Mouse (Mus musculus): ENCODE measurements around the gene Tecr.

Tecr gene

GRCm38 (mm10) chr8:83607661-83608397, at the start of gene Tecr, which contains the start of gene Dnajb1:
TSS of gene Tecr (minus strand) at chr8:83607971.
TSS of gene Dnajb1 (plus strand) at chr8:83608193.
- DNase-seq (ENCODE audit: low spot score): peak; percentile 98

DNA sequence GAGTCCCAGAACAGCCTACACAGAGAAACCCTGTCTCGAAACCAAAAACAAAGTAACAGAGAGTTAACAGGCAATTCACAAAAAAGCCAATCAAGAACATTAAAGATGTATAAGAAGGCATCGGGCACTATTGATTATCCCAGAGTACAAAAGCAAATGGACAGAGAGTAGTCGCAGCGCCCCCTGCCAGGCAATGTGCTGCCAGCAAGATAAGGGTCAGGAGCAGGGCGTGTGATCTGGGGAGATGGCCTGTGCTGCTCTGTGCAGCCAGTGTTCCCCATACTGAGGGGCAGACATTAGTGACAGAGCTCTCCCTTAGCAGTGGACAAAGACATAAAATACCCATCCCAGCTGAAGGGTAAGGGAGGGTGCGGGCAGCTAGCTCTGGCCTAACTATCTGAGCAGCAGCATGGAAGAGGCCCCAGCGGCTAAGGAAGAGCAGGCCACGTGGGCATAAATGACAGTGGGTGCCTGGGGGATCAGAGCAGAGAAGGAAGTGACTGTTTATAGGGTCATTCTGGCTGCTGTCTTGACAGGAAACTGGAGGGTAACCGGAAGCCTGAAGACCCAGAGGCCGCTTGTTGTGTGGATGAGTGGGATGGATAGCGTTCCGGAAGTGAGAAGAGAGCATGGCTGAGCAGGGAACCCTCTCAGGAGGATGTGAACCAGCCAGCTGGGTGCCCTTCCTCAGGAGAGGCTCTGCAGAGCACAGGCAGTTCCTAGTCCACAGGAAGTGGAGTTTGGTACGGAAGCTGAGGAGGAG, 48.9 kb upstream of the Tecr start:
- DNase-seq (ENCODE audit: low spot score): no peak

DNA sequence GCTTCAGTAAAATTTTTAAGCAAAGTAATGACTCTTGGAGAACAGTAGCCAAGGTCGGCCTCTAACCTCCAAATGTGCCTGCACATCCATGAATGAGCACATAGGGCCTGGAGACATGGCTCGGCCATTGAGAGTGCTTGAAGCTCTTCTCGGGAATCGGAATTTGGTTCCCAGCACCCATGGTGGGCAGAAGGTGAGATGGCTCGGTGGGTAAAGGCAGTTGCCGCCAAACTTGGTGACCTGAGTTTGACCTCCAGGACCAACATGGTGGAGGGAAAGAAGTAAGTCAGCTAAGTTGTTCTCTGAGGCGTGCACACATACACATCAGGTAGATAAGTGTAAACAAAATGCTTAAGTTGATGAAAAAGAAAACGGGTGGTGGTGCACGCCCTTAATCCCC, 48.3 kb upstream of the Tecr start:
- no peak for DNase-seq (ENCODE audit: low spot score)

DNA sequence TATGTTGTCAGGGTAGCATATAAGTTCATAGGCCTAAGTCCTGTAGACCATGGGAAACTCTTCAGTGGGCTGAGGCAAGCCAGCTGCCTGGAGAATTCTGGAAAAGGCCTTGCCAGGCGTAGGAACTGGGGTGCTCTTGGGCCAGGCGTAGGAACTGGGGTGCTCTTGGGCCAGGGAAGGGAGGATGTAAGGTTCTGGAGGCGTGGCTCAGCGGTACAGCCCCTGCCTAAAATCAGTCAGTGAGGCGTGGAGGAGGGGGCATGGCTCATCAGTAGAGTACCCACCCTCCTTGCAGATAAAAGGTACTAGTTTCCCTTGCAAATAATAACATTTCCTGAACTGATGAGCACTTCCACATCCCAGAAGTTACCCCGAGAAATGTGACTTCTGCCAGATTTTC, 47.0 kb upstream of the Tecr start:
- DNase-seq (ENCODE audit: low spot score): no peak

DNA sequence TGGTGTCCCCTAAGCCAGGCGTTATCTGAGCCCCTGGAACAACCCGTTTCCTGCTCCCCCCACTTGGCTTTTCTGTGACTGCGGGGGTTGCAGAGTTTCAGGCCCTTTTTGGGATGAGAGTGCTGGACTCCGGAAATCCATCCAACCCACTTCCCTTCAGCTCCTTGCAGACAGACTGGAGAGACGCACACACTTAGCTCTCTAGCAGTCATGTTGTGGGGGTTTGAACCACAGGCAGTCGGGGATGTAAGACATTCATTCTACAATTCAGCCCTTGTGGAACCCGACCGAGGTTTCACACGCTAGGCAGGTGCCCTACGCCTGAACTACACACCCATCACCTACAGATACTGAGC, 45.9 kb upstream of the Tecr start:
- no peak for DNase-seq (ENCODE audit: low spot score)

- no peak for DNase-seq (ENCODE audit: low spot score)
These were observed 45.2 kb upstream of the Tecr start for GRCm38 (mm10) chr8:83652744-83653661.

DNA sequence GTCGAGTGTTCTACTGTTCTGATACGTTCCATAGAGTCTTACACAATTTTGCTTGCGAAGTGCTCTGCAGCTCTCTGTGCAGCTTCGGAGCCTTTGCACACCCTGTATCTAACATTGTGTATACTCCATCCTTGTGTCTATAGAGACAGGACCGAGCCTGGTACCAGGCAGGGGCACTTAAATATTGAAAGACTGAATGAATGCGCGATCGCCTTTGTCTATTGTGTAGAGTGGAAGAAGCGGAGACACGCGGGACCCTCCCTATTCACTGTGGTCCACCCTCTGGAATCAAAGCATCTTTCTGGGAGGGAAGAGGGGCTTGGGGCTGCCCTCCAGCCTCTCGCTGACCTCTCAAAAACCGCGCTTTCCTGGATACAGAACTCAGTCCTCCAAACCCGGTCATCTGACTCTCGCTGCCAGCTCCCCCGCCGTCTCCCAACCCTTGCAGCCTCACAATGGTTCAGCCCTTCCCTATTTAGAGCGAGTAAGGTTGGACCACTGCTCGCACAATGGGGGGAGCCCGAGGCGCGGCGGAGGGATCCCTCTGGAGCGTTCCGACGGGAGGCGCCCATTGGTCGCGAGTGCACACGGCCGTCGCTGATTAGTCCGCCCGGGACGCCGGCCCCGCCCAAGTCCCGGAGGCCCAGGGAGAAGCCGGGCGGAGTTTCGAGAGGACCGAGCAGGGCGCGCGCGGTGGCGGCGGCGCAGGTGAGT, 44.4 kb upstream of the Tecr start, which contains the start of gene Gipc1:
Gipc1 (plus strand) TSS at position 648 of the 714 bp plus-strand sequence.
- peak; percentile 91 for DNase-seq (ENCODE audit: low spot score)

DNA sequence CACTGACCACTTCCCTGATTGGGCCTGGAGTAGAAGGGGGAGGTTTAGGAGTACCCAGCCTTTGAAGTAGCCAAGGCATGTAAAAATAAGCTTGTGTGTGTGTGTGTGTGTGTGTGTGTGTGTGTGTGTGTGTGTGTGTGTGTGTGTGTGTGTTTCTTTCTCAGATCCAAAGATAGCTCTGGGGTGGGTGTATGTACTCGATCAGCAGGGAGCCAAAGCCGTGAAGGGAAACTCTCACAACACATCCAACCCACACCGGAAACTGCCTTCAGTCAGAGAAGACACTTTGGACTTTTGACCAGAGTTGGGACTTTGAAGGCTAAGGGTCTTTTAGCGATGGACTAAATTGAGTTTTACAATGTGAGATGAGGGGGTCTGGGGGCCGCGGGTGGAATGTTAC, 41.9 kb upstream of the Tecr start:
- DNase-seq (ENCODE audit: low spot score): no peak

GRCm38 (mm10) chr8:83648031-83648430, 40.3 kb upstream of the Tecr start:
- DNase-seq (ENCODE audit: low spot score): no peak

- DNase-seq (ENCODE audit: low spot score): no peak
These were observed 39.7 kb upstream of the Tecr start for GRCm38 (mm10) chr8:83647511-83647910.

- DNase-seq (ENCODE audit: low spot score): no peak
These were observed 31.9 kb upstream of the Tecr start for GRCm38 (mm10) chr8:83639649-83640048.

DNA sequence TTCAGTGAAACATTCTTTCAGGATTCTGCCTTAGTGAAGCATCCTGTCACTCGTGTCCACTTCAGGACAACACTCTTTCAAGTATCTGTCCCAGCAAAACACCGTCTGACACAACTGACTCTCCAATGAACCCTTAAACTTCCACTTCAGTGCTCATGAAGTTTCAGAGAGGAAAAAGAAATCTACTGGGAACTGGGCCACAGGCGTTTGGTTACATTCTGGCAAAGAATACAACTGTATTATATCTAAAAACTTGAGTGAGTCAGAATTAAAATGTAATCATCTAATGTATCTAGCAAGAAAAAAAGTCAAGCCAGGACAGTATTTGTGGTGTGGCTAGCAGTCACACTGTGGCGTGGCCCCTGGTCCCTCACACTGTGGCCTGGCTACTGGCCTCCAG, 31.1 kb upstream of the Tecr start:
- no peak for DNase-seq (ENCODE audit: low spot score)

DNA sequence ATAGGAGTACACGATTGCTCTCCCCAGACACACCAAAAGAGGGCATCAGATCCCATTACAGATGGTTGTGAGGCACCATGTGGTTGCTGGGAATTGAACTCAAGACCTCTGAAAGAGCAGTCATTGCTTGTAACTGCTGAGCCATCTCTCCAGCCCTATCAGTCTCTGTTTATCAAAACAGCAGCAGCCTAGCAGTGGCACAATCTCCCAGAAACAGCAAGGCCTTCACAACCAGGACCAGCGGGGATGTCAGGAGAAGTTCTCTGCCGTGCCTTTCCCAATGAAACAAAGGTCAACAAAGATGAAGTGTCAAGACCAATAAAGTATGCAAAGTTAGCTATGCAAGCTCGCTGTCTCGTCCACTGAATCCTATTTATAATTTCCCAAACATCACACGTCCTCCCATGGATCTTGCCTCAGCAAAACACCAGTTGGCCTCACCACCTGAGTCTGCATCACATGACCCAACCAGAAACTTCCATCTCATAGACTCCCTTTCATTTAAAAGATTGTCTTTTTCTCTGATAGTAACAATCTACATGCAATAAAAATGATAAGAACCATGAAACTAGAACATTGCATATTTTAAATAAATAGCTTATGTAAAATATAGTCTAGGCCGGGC, 24.4 kb upstream of the Tecr start:
- DNase-seq (ENCODE audit: low spot score): no peak

GRCm38 (mm10) chr8:83625676-83626299, 18.0 kb upstream of the Tecr start:
- no peak for DNase-seq (ENCODE audit: low spot score)

DNA sequence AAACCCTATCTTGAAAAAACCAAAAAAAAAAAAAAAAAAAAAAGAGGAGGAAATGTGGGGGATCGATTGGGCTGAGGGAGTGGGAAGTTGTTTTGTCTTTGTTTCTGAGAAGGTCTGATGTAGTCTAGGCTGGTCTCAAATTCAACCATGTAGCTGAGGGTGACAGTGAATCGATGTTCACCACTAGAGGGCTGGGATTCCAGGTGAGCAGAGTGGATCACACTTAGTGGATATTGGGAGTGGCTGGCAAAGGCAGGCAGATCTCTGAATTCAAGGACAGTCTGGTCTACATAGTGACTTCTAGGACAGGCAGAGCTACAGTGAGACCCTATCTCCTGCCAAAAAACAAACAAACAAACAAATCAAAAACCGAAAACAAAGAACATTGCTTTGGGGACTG, 17.0 kb upstream of the Tecr start:
- DNase-seq (ENCODE audit: low spot score): no peak

- DNase-seq (ENCODE audit: low spot score): no peak
These were observed 15.8 kb upstream of the Tecr start for GRCm38 (mm10) chr8:83623549-83623948.

DNA sequence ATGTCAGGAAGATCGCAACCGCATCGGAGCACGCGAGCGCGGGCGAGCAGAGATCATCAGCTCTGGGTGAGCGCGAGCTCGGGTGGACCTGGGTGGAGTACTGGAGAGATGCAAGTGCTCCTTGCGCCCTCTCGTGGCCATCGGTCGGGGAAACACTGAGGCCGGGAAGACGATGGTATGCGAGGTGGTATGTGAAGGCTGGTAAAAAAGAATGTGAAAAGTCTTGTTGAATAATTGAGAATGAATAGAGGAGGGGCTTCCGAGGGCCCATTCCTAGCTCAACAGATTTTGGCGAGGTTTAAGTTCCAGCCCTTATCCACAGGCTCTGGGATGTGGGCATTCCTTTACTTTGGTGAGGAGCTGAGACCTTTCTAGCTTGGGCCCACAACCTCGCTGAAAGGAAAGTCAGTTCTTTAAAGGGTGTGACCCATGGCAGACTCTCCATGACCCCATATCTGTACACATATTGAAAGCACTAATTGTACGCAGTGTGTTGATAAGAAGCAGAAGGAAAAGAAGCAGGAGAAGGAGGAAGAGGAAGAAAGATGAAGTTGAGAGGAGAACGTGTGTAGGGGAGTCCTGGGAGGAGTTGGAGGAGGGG, 14.7 kb upstream of the Tecr start:
- peak; percentile 89 for DNase-seq (ENCODE audit: low spot score)

- DNase-seq (ENCODE audit: low spot score): no peak
These were observed 14.1 kb upstream of the Tecr start for GRCm38 (mm10) chr8:83621691-83622388.

DNA sequence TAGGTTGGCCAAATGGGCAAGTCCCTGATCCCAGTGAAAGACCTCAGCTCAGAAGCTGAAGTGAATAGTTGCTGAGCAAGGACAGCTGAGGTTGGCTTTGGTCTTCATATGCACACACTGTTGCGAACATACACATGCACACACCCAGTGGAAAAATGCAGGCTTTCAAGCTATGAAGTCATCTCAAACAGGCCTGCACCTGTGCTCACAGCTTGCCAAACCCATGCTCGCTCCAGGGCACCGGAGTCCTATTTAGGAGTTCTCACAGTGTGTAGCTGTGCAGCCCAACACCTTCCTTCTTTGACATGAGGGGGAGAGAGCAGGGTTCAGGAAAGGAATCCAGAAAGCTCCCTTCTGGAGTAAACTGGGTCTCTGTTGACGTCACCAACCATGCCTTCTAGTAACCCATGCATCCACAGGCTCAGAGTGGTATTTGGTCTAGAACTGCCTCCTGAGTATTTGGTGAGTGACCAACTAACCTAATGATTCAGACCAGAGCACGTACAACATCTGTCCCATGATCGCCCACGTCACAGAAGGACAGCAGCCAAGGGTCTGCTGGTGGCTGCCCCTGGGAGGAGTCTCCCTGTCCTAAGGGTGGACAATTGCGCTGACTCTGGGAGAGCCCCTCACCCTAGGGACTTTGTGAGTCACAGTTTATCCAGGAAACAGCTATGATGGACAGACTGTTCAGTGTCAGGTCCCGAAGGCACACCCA, 12.0 kb upstream of the Tecr start:
- DNase-seq (ENCODE audit: low spot score): no peak

Data from layer of hippocampus, adult 9-10 months (tissue).